Mouse (Mus musculus): ENCODE results near the gene Spon1.

The Spon1 gene

DNA sequence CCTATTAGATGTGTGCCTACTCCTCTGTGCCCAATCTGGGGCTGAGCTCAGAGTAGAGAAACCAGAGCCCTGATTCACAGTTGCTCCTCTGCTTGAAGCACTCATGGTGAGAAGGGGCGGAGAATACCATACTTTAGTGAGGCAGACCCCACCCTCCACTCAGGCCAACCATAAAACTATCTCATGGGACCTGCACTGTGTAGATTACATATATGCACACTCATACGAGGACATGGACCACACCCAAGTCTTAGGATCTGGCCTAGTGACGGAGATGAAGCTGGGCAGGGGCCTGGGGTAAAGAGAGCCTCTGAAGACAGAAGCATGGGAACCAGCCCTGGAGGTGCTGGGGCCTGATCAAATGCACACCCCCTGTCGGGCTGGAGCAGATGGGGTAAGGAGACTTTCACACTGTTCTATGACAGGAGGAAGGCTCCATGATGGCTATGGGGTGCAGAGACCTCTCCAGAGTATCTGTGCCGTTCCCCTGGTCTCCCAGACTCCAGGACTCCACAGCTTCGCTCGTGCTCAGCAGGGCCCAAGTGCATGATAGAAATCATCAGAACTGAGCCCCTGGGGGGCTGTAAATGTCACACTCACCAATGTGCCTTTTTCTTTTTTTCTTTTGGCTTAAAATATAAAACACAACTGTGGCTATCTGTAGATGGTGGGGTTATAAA, 232.0 kb downstream of the Spon1 start:
- no peak for DNase-seq (ENCODE audit: low spot score)

DNA sequence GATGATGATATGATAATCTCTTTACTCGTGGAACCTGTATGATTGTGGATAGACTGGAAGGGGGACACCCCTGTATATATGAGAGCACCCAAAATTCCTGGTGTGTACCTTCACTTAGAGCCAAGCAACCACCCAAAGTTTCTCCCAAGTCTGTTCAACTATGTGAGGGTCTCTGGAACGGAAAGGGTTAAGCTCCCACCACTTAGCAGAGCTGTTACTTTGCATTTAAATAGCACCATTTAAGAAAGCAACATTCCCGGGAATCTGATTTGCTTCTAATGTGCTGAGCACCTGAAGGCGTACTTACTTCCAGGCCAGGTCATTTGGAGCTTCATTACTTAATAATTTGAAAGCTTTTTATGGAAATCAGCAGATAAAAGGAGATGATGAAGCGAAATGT, 238.4 kb downstream of the Spon1 start:
- peak; percentile 33 for DNase-seq (ENCODE audit: low spot score)

DNA sequence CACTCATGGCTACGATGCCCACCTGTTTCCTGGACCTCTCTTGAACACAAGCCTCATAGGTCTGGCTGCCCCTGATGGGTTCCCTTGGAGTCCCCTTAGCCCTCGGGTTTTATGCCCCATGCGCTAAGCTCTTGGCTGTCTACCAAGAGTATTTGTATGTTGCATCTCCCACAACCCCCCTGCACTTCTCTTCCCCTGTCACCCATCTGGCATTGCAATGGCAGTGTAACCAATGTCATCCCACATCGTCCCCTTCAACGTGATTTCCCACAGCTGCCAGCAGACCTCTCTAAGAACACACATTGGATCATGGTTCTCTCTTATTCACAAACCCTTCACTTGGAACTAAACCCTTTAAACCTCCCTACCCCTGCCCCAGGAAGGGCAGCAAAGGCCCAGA, 239.7 kb downstream of the Spon1 start:
- DNase-seq (ENCODE audit: low spot score), result no peak

DNA sequence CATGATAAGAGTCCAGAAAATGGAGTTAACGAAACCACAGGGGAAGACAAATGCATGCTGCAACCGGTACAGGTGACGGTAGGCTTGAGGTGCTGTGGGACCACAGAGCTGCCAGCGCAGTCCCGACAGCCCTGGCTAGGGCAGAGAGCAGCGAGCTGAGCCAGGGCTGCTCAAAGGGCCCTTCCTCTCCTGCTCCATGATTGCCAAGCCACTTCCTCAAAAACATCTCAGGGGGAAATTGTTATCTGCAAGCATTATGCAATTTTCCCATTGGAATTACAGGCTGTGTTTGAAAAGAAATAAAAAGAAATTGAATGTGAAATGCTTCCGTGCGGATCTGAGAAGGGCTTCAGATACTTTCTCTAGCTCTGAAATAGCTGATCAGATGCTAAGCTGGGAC, 240.7 kb downstream of the Spon1 start:
- no peak for DNase-seq (ENCODE audit: low spot score)

- peak; percentile 55 for DNase-seq (ENCODE audit: low spot score)
Observed at GRCm38 (mm10) chr7:114007565-114007964, 241.8 kb downstream of the Spon1 start.

- DNase-seq (ENCODE audit: low spot score), result no peak
Observed at GRCm38 (mm10) chr7:114011726-114012443, 246.1 kb downstream of the Spon1 start.

GRCm38 (mm10) chr7:114016001-114016949, 250.5 kb downstream of the Spon1 start:
- no peak for DNase-seq (ENCODE audit: low spot score)

DNA sequence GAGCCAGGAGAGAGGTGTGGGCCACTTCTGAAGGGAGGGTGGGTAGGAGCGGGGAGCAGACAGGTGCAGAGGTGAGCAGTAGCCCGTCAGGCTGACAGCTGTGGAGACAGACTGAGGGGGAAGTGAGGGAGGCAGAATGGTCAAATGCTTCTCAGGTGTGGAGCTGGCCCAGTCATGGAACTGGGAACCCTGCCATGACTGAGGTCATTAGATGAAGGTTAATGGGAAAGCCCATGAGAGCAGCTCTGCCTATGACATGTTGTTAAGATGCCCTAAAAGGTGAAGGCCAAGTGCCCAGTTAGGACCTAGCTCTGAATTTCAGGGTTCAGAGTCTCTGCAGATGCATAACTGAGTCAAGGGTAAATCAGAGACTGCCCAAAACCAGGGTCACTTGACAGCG, 253.1 kb downstream of the Spon1 start:
- no peak for DNase-seq (ENCODE audit: low spot score)

DNA sequence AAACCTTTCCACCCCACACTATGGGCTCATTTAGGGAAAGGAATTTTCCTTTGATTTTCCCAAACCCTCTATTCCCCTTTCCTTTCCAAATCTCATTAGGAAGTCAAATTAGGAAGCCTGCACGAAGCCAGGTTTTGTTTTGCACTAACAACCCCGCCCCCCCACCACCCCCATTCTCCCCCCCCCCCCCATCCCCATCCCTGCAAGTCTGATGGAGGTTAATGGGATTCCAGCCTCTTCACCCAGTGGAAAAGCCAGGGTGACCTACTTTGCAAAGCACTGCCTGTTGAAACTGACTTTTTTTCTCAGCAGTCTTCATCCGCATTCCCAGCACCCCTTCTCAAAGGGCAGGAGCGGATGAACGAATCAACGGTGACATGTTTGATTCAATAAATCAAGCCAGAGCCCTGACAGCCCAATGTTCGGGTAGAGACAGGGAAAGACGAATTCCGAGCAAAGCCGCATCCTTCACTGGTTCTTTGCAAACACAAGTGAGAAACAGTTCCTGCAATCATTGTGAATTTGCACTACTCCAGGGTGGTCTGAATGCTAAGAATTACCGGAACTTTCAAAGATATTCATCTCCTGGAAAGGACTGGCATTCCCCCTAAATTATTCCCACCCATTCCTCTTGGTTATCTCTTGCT, 254.4 kb downstream of the Spon1 start:
- no peak for DNase-seq (ENCODE audit: low spot score)

- DNase-seq (ENCODE audit: low spot score), result peak; percentile 93
Observed at GRCm38 (mm10) chr7:114020704-114021093, 254.9 kb downstream of the Spon1 start.

DNA sequence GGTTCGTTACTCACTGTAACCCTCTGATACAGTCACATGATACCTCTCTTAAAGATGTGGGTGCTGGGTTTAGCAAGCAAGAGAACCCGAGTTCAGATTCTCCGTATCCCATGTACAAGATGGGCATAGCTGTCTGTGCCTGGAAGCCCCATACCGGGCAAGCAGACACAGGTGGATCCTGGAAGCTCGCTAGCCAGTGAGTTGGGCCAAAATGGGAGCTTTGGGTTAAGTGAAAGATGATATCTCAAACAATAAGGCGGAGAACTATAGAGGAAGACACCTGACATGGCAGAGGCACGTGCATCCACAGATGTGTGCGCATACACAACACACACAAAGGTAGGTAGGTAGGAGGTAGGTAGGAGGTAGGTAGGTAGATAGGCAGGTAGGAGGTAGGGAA, 261.1 kb downstream of the Spon1 start:
- no peak for DNase-seq (ENCODE audit: low spot score)

DNA sequence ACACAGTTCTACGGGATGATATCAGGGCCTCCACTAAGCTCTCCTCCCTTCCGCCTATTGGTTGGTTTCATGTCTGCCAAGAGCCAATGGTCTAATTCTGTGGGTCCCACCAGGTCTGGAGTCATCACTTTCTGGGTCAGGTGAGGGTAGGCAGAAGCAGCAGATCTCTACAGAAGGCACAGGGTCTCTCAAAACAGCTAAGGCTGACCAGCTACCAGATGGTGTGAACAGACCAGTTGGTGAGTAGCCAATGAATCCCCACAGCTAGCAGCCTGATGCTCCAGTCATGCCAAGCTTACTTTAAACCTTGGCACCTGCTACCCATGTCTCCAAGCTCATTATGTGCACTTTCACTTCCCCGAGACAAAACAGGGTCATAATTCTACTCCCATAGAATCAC, 261.6 kb downstream of the Spon1 start:
- DNase-seq (ENCODE audit: low spot score), result no peak

- no peak for DNase-seq (ENCODE audit: low spot score)
Observed at GRCm38 (mm10) chr7:114028828-114029227, 263.0 kb downstream of the Spon1 start.

DNA sequence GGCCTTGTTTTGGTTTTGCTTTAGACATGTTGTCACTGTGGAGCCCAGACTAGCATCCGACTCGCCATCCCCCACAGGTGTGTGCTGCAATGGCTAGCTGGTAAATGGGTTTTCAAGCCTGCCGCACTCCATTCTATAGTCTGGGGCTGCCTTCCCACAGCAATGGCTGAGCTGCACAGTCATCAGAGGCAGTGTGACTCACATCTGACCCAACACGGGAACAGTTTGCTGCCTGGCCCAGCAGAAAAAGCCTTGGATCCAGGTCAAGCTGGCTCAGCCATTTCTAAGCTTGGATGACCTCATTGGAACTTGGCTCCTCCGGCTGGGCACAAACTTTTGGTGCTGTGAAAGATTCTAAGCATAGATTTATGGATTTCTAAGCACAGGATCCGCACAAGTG, 263.8 kb downstream of the Spon1 start:
- DNase-seq (ENCODE audit: low spot score), result no peak

GRCm38 (mm10) chr7:114037237-114037636, 271.4 kb downstream of the Spon1 start:
- DNase-seq (ENCODE audit: low spot score), result no peak

GRCm38 (mm10) chr7:114041349-114041748, 275.6 kb downstream of the Spon1 start:
- DNase-seq (ENCODE audit: low spot score), result no peak

GRCm38 (mm10) chr7:114042973-114043928, 277.5 kb downstream of the Spon1 start:
- DNase-seq (ENCODE audit: low spot score), result no peak

- no peak for DNase-seq (ENCODE audit: low spot score)
Observed at GRCm38 (mm10) chr7:114043929-114044549, 278.2 kb downstream of the Spon1 start.

DNA sequence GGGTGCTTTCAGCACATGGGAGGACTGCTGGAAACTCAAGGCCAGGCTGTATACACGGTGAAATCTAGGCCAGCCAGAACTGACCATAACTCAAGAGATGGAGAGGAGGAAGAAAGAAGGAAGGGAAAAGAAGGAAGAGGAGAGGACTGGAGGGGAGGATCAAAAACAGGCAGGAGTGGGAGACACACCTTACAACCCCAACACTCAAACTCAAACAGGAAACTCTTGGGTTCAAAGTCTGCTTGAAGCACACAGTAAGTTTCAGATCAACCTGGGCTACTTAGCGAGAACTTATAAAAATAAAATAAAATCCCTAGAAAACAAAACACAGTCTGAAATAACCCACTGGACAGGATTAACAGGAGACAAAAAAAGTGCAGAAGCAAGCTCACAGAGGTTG, 280.0 kb downstream of the Spon1 start:
- DNase-seq (ENCODE audit: low spot score), result no peak

DNA sequence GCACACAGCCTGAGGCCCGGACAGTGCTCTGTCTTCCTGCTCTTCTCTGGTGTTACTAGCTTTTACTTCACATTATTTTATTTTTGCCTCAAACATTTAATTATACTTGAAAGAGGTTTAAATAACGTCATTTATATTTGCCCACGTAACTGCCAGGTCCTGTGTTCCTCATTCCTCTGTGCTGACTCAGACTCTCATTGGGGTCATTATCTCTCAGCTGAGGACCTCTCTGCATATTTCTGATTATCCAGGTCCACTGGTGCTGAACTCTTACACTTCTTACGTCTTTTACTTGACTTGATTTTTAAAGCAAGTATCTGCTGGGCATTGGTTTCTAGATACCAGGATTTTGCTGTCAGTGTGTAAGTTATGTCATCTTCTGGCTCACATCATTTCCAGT, 287.9 kb downstream of the Spon1 start:
- no peak for DNase-seq (ENCODE audit: low spot score)

DNA sequence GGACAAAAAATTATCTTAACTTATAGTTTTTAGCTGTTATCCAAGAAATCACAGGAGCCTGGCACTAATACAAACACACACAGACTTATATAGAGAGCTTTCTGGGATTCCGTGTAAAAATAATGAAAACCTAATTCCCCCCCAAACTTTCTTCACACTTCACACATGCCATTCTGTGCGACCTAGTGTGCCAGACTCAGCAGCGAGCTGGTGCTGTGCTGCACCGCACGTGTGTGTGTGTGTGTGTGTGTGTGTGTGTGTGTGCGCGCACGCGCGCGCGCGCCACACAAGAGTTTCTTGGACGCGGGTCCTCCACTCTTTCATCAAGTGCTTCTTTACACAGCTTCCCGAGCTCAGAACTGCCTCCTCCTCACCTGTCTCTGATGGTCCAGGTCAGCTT, 292.4 kb downstream of the Spon1 start:
- no peak for DNase-seq (ENCODE audit: low spot score)

Data from embryo, embryonic 10.5 days (tissue).